Mouse (Mus musculus) neural tube, embryonic 11.5 days (tissue): ENCODE measurements around the gene Dnah17. TPM values are rescaled to one million over a fixed set of nuclear protein-coding genes. Genes with fewer than 3 reads are reported as not detected.

Experiments used
- ATAC-seq: fragments of 200-750 bp; cut with Nextera tagmentation; 2 replicates; pipeline ENCODE4 v1.8.0; 2017; ENCODE audit warnings: moderate number of reproducible peaks, mild to moderate bottlenecking, moderate TSS enrichment, moderate library complexity; ENCODE audit not compliant: insufficient read depth, low FRiP score, low TSS enrichment
- DNase-seq: peaks from one replicate; pipeline ENCODE4 v3.0.0-alpha.2; 2015; ENCODE audit warnings: low spot score
- H3K27ac ChIP-seq: fragments of 300-500 bp; sonication (generic); 2 replicates; pipeline ENCODE4 v1.5.1; 2014; ENCODE audit warnings: low read depth, mild to moderate bottlenecking, low read length
- H3K27me3 ChIP-seq: fragments of 300-500 bp; sonication (generic); 2 replicates; pipeline ENCODE4 v1.6.1; 2014; ENCODE audit warnings: mild to moderate bottlenecking, low read length, mixed read lengths; ENCODE audit not compliant: control insufficient read depth, insufficient read depth
- H3K36me3 ChIP-seq: fragments of 300-500 bp; sonication (generic); 2 replicates; pipeline ENCODE4 v1.6.1; 2014; ENCODE audit warnings: mild to moderate bottlenecking, low read length, moderate library complexity, mixed read lengths; ENCODE audit not compliant: control insufficient read depth, insufficient read depth
- H3K4me1 ChIP-seq: fragments of 300-500 bp; sonication (generic); 2 replicates; pipeline ENCODE4 v1.6.1; 2014; ENCODE audit warnings: low read length, mixed read lengths; ENCODE audit not compliant: control insufficient read depth, insufficient read depth
- H3K4me2 ChIP-seq: fragments of 300-500 bp; sonication (generic); 2 replicates; pipeline ENCODE4 v1.6.1; 2014; ENCODE audit warnings: low read depth, mild to moderate bottlenecking, moderate library complexity
- H3K4me3 ChIP-seq: fragments of 300-500 bp; sonication (generic); 2 replicates; pipeline ENCODE4 v1.5.1; 2014; ENCODE audit warnings: low read depth, low read length
- H3K9ac ChIP-seq: fragments of 300-500 bp; sonication (generic); 2 replicates; pipeline ENCODE4 v1.6.1; 2014; ENCODE audit warnings: mild to moderate bottlenecking, low read length
- H3K9me3 ChIP-seq: fragments of 300-500 bp; sonication (generic); 2 replicates; pipeline ENCODE4 v1.6.1; 2016; ENCODE audit warnings: low read length; ENCODE audit not compliant: control insufficient read depth
- WGBS: fragments of 180-500 bp; shearing (Covaris S2); extraction: QIAGEN DNeasy Blood & Tissue Kit; methylation state at CpG from one replicate; pipeline ENCODE4 v1.1.7; 2014; 5-methylcytosine and 5-hydroxymethylcytosine counted together
- polyA plus RNA-seq: library from polyadenylated mRNA; unstranded; fragments of >200 nt; fragmentation: Nextera tagmentation; extraction: Ambion mirVana; gene quantifications from 2 replicates; pipeline ENCODE4 v1.2.1, GENCODE M21; 2014

The Dnah17 gene
- polyA plus RNA-seq, 1 experiment from 2014 or later = 0.13 TPM

GRCm38 (mm10) chr11:117986126-117987031, 144.1 kb downstream of the Dnah17 start, which contains the start of gene Pgs1:
TSS of gene Pgs1 (plus strand) at chr11:117986292.
- H3K4me2 ChIP-seq = peak within 1 kb of the TSS; percentile 77
- H3K27me3 ChIP-seq = no peaks in the 10 kb centered on the region
- peaks cover 18% of the 10 kb centered on the region for H3K4me1 ChIP-seq
- H3K27ac ChIP-seq = peak within 1 kb of the TSS; percentile 40
- no peaks in the 10 kb centered on the region for H3K9me3 ChIP-seq
- H3K4me3 ChIP-seq = peak within 1 kb of the TSS; percentile 96
- ATAC-seq (peak; percentile 88), DNase-seq (peak; percentile 93)
- no peaks in the 10 kb centered on the region for H3K36me3 ChIP-seq
- WGBS = 7% methylated on average over 50 of the region's 51 CpGs
- peak within 1 kb of the TSS; percentile 93 for H3K9ac ChIP-seq

DNA sequence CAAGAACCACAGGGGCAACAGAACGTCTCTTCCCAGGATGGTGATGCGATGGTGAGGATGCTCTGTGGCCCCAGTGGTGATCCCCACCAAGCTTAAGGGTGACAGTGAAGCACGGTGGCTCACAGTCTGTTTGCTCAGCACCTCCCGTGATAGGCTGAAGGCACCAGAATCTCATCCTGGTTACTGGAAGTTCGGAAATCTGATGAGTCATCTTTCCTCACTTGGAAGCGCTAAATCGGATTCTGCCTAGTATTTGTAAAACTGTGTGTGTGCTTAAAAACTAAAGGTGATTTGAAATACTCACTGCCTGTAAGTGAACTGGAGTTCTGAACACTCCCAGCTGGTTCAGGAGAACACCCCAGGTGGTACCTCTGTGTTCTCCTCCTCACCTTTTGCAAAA, 146.7 kb downstream of the Dnah17 start:
- Histone ChIP-seq H3K9me3 (no peaks in the 10 kb centered on the region), H3K4me3 (no peak overlapping the region), H3K4me1 (peaks cover 14% of the 10 kb centered on the region), H3K9ac (no peak overlapping the region), H3K36me3 (no peaks in the 10 kb centered on the region), H3K27ac (no peak overlapping the region), H3K4me2 (no peak overlapping the region), H3K27me3 (no peaks in the 10 kb centered on the region)
- ATAC-seq = no peak
- 75% methylated on average over 7 of the region's 7 CpGs for WGBS
- no peak for DNase-seq

DNA sequence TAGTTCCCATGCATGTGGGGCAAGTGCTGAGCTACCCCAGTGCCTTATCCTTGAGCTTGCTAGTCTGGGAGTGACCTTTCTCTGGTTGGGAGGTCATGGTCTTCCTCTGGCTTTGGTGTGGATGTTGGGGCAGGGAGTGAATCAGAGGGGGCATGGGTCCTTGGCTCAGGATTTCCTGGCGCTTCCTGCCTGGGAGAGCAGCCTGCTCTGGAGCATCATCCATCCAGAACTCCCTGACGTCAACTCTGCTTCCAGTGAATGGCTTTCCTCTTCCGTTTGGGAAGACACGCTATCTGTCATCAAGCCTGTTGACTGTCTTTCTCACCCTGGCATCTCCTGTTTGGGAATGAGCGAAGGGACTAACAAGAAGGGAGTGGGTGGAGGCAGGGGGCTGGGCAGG, 148.0 kb downstream of the Dnah17 start:
- Histone ChIP-seq H3K27ac (no peak overlapping the region), H3K4me1 (peaks cover 4% of the 10 kb centered on the region), H3K4me2 (no peak overlapping the region), H3K9me3 (no peaks in the 10 kb centered on the region), H3K9ac (no peak overlapping the region), H3K27me3 (no peaks in the 10 kb centered on the region), H3K36me3 (no peaks in the 10 kb centered on the region), H3K4me3 (no peak overlapping the region)
- WGBS = 90% methylated on average over 5 of the region's 5 CpGs
- ATAC-seq (no peak), DNase-seq (no peak)

GRCm38 (mm10) chr11:117979388-117979787, 151.0 kb downstream of the Dnah17 start:
- Histone ChIP-seq H3K27ac (no peak overlapping the region), H3K9ac (no peak overlapping the region)

DNA sequence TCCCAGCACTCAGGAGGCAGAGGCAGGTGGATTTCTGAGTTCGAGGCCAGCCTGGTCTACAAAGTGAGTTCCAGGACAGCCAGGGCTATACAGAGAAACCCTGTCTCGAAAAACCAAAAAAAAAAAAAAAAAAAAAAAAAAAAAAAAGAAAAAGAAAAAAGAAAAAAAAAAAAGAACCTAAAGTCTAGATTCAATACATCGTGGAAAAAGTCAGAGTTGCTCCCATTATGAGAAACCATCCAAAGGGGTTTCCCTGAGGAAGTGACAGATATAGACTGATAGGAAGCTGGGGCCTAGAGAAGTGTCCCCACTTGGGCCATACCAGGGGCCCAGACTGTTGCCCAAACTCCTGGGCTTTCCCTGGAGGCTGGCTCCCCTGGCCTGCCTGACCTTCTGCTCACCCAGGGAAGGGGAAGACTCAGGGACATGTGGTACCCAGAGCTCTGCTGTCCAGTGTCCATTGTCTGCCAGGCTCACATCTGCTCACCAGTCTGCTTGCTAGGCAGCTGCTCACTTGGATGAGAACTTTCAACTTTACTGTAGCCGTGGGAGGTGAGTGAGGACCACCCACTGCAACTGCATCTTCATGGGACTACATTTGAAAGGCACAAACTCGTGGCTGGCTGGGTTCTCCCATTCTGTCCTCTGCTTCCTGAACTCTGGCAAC, 152.6 kb downstream of the Dnah17 start:
- Histone ChIP-seq H3K4me3 (no peak overlapping the region), H3K9ac (no peak overlapping the region), H3K27ac (no peak overlapping the region), H3K4me2 (no peak overlapping the region), H3K9me3 (no peaks in the 10 kb centered on the region), H3K4me1 (peaks cover 29% of the 10 kb centered on the region), H3K36me3 (no peaks in the 10 kb centered on the region), H3K27me3 (no peaks in the 10 kb centered on the region)
- ATAC-seq (no peak), DNase-seq (no peak)
- 52% methylated on average over 4 of the region's 5 CpGs for WGBS

More at GRCm38 (mm10) chr11:117979388-117979787, 151.0 kb downstream of the Dnah17 start:
- Histone ChIP-seq H3K4me2 (no peak overlapping the region), H3K4me1 (peaks cover 21% of the 10 kb centered on the region), H3K36me3 (no peaks in the 10 kb centered on the region), H3K4me3 (no peak overlapping the region), H3K27me3 (no peaks in the 10 kb centered on the region), H3K9me3 (no peaks in the 10 kb centered on the region)
- no peak for ATAC-seq
- DNase-seq = no peak
- 64% methylated on average over 7 of the region's 7 CpGs for WGBS

- H3K27ac ChIP-seq = peak overlapping the region; percentile 91
- 10% methylated on average over 8 of the region's 8 CpGs for WGBS
- H3K4me2 ChIP-seq = peak overlapping the region; percentile 24
- H3K27me3 ChIP-seq = no peaks in the 10 kb centered on the region
- 0 out of 2 replicates have a peak overlapping the region, but pooled peaks have one; percentile 1 for H3K4me3 ChIP-seq
- no peaks in the 10 kb centered on the region for H3K36me3 ChIP-seq
- ATAC-seq (peak; percentile 60), DNase-seq (peak; percentile 68)
- H3K9me3 ChIP-seq = no peaks in the 10 kb centered on the region
- peaks cover 29% of the 10 kb centered on the region for H3K4me1 ChIP-seq
- H3K9ac ChIP-seq = peak overlapping the region; percentile 45
Measured at GRCm38 (mm10) chr11:117976081-117976582, 154.3 kb downstream of the Dnah17 start.

- Histone ChIP-seq H3K27me3 (no peaks in the 10 kb centered on the region), H3K4me2 (peak overlapping the region; percentile 24), H3K27ac (peak overlapping the region; percentile 91), H3K4me1 (peaks cover 29% of the 10 kb centered on the region), H3K9me3 (no peaks in the 10 kb centered on the region), H3K4me3 (0 out of 2 replicates have a peak overlapping the region, but pooled peaks have one; percentile 1), H3K36me3 (no peaks in the 10 kb centered on the region), H3K9ac (peak overlapping the region; percentile 45; the same call in 1 of the 2 replicates)
- 5% methylated on average over 18 of the region's 18 CpGs for WGBS
- ATAC-seq (peak; percentile 67; the same call in 1 of the 2 replicates), DNase-seq (peak; percentile 72)
Measured at GRCm38 (mm10) chr11:117975211-117975967, 155.0 kb downstream of the Dnah17 start.
